9 mouse cellular contexts compared by ENCODE assay signal in genomic region chr4:135120342-135121100, GRCm38 (mm10). TPM values are rescaled to one million over a fixed set of nuclear protein-coding genes. Genes with fewer than 3 reads are reported as not detected.
DNase-seq lines count a peak whose midpoint lies in the region; ATAC-seq and TF ChIP-seq lines count a peak whose summit lies in the region.
"Had no signal": no experiment of that assay in that cellular context is flagged by ENCODE, and none has a peak within 500 bp of the region (broad histone marks: within the 10 kb centered on the region; RNA-seq: fewer than 3 reads in every experiment).

Gene Runx3 (plus strand): TSS chr4:135120652.

- no peak for TF ChIP-seq RAD21 in MEL (IDR thresholded peaks at IDR 0.05; ENCODE audit: low read depth, low read length)

- TF ChIP-seq CTCF in MEL (IDR thresholded peaks at IDR 0.05 in 2 of 3, conservative IDR thresholded peaks at IDR 0.05 in 1 of 3; ENCODE audit: control insufficient read depth in 1 of 3, insufficient read depth in 1 of 3, low read depth in 2 of 3, low read length in 3 of 3, poor library complexity in 1 of 3, severe bottlenecking in 1 of 3), result no peak
- no peak for TF ChIP-seq CTCF in forebrain, postnatal 0 days (IDR thresholded peaks at IDR 0.05; ENCODE audit: low read depth)

- no peak for ATAC-seq in limb, embryonic 12.5 days (ENCODE audit: insufficient number of reproducible peaks, insufficient read depth, low FRiP score, low TSS enrichment, low read depth)
- ATAC-seq in forebrain, postnatal 0 days, result no peak
- ATAC-seq in forebrain, embryonic 12.5 days (ENCODE audit: low FRiP score), result no peak
- no peak for ATAC-seq in midbrain, embryonic 15.5 days (replicated peaks)

- H3K36me3 ChIP-seq in MEL (ENCODE audit: control insufficient read depth in 1 of 2, insufficient read depth in 2 of 2, low read length in 2 of 2), result no peaks in the 10 kb centered on the region
- H3K36me3 ChIP-seq in limb, embryonic 12.5 days, result no peaks in the 10 kb centered on the region
- no peaks in the 10 kb centered on the region for H3K36me3 ChIP-seq in forebrain, postnatal 0 days (ENCODE audit: insufficient read depth)
- no peaks in the 10 kb centered on the region for H3K36me3 ChIP-seq in forebrain, embryonic 12.5 days (replicated peaks)
- no peaks in the 10 kb centered on the region for H3K36me3 ChIP-seq in midbrain, embryonic 15.5 days (replicated peaks)

- H3K27ac ChIP-seq in MEL (ENCODE audit: control insufficient read depth, low read depth, low read length), result 0 out of 2 replicates have a peak within 1 kb of the TSS, but pooled peaks have one; percentile 7
- H3K27ac ChIP-seq in limb, embryonic 12.5 days, result peak within 1 kb of the TSS; percentile 51; the same call in 1 of the 2 replicates
- no peak within 1 kb of the TSS for H3K27ac ChIP-seq in forebrain, postnatal 0 days (ENCODE audit: low read depth, low read length)
- no peak within 1 kb of the TSS for H3K27ac ChIP-seq in forebrain, embryonic 12.5 days
- no peak within 1 kb of the TSS for H3K27ac ChIP-seq in midbrain, embryonic 15.5 days
- H3K27ac ChIP-seq: hindbrain, embryonic 14.5 days had no signal

- TF ChIP-seq POLR2A in MEL (IDR thresholded peaks at IDR 0.05; ENCODE audit: control insufficient read depth in 1 of 2, insufficient read depth in 1 of 2, low read depth in 1 of 2, low read length in 2 of 2, poor library complexity in 1 of 2), result peak; percentile 31 to 66; a peak in 3 of 4 replicates

- DNase-seq in 416B (ENCODE audit: low read depth) (peak; percentile 100), MEL (ENCODE audit: low read depth, low spot score) (peak; percentile 86)
- DNase-seq in natural killer cell, adult 2 months (ENCODE audit: low spot score in 2 of 2), result peak; percentile 92 to 97
- DNase-seq in forebrain, postnatal 0 days, result no peak
- no peak for DNase-seq in right cerebral cortex, postnatal 25 days

- peak within 1 kb of the TSS; percentile 51 to 77 for H3K4me3 ChIP-seq in MEL (ENCODE audit: control insufficient read depth in 1 of 2, insufficient read depth in 1 of 2, low read depth in 2 of 2, low read length in 2 of 2)
- no peak within 1 kb of the TSS for H3K4me3 ChIP-seq in limb, embryonic 12.5 days (replicated peaks)
- no peak within 1 kb of the TSS for H3K4me3 ChIP-seq in forebrain, postnatal 0 days (ENCODE audit: low read depth, low read length)
- H3K4me3 ChIP-seq in forebrain, embryonic 12.5 days (replicated peaks), result no peak within 1 kb of the TSS
- H3K4me3 ChIP-seq in midbrain, embryonic 15.5 days, result no peak within 1 kb of the TSS

- H3K27me3 ChIP-seq in MEL (ENCODE audit: control insufficient read depth in 1 of 2, insufficient read depth in 2 of 2, low read length in 2 of 2), result no peaks in the 10 kb centered on the region
- H3K27me3 ChIP-seq in limb, embryonic 12.5 days, result peaks cover 13% of the 10 kb centered on the region; the same call in 1 of the 2 replicates
- H3K27me3 ChIP-seq in forebrain, postnatal 0 days (ENCODE audit: insufficient read depth, low read length), result no peaks in the 10 kb centered on the region
- no peaks in the 10 kb centered on the region for H3K27me3 ChIP-seq in forebrain, embryonic 12.5 days
- no peaks in the 10 kb centered on the region for H3K27me3 ChIP-seq in midbrain, embryonic 15.5 days (replicated peaks)

- H3K9me3 ChIP-seq in MEL (replicated peaks; ENCODE audit: insufficient read depth, low read length), result no peaks in the 10 kb centered on the region
- H3K9me3 ChIP-seq in limb, embryonic 12.5 days, result no peaks in the 10 kb centered on the region
- no peaks in the 10 kb centered on the region for H3K9me3 ChIP-seq in forebrain, postnatal 0 days (ENCODE audit: low read length)
- H3K9me3 ChIP-seq in forebrain, embryonic 12.5 days, result no peaks in the 10 kb centered on the region
- no peaks in the 10 kb centered on the region for H3K9me3 ChIP-seq in midbrain, embryonic 15.5 days

- peaks cover 0 to 7% of the 10 kb centered on the region in 2 experiments; a peak in 3 of 4 replicates for H3K4me1 ChIP-seq in MEL (ENCODE audit: control insufficient read depth in 1 of 2, insufficient read depth in 2 of 2, low read length in 2 of 2)
- H3K4me1 ChIP-seq in limb, embryonic 12.5 days (replicated peaks), result peaks cover 21% of the 10 kb centered on the region
- H3K4me1 ChIP-seq in forebrain, postnatal 0 days (ENCODE audit: insufficient read depth), result no peaks in the 10 kb centered on the region
- no peaks in the 10 kb centered on the region for H3K4me1 ChIP-seq in forebrain, embryonic 12.5 days
- H3K4me1 ChIP-seq in midbrain, embryonic 15.5 days, result no peaks in the 10 kb centered on the region

- H3K4me2 ChIP-seq in limb, embryonic 12.5 days, result no peak within 1 kb of the TSS
- H3K4me2 ChIP-seq in forebrain, postnatal 0 days (ENCODE audit: low read depth), result no peak within 1 kb of the TSS
- H3K4me2 ChIP-seq in forebrain, embryonic 12.5 days, result no peak within 1 kb of the TSS
- no peak within 1 kb of the TSS for H3K4me2 ChIP-seq in midbrain, embryonic 15.5 days
- H3K4me2 ChIP-seq: hindbrain, embryonic 14.5 days had no signal

- WGBS in limb, embryonic 12.5 days, result 77% methylated on average over 18 of the region's 18 CpGs
- 84% methylated on average over 18 of the region's 18 CpGs for WGBS in forebrain, postnatal 0 days
- 77% methylated on average over 18 of the region's 18 CpGs for WGBS in forebrain, embryonic 12.5 days
- WGBS in midbrain, embryonic 15.5 days, result 81% methylated on average over 18 of the region's 18 CpGs

- TF ChIP-seq EP300 in MEL (IDR thresholded peaks at IDR 0.05; ENCODE audit: low read depth in 1 of 2, low read length in 2 of 2), result no peak

- no peaks in the 10 kb centered on the region; the same call in 1 of the 2 replicates for H3K79me2 ChIP-seq in MEL (ENCODE audit: control insufficient read depth, insufficient read depth, low read length, poor library complexity)

- peak within 1 kb of the TSS; percentile 67 for H3K9ac ChIP-seq in MEL (ENCODE audit: control insufficient read depth, low read depth, low read length, poor library complexity, severe bottlenecking)
- 0 out of 2 replicates have a peak within 1 kb of the TSS, but pooled peaks have one; percentile 34 for H3K9ac ChIP-seq in limb, embryonic 12.5 days (replicated peaks)
- no peak within 1 kb of the TSS for H3K9ac ChIP-seq in forebrain, postnatal 0 days
- no peak within 1 kb of the TSS for H3K9ac ChIP-seq in forebrain, embryonic 12.5 days
- H3K9ac ChIP-seq in midbrain, embryonic 15.5 days, result no peak within 1 kb of the TSS
- H3K9ac ChIP-seq: hindbrain, embryonic 14.5 days had no signal

TF ChIP-seq in MEL, 35 proteins besides CTCF, POLR2A, EP300 and RAD21:
- TF ChIP-seq ZNF384 (IDR thresholded peaks at IDR 0.05; ENCODE audit: low read depth, low read length) (peak; percentile 83), ZC3H11A (IDR thresholded peaks at IDR 0.05; ENCODE audit: low read depth, low read length) (no peak), USF1 (IDR thresholded peaks at IDR 0.05; ENCODE audit: low read depth, low read length) (peak; percentile 84), MXI1 (IDR thresholded peaks at IDR 0.05; ENCODE audit: low read depth, low read length) (0 out of 2 replicates have a peak, but pooled peaks have one; percentile 17), TAL1 (IDR thresholded peaks at IDR 0.05; ENCODE audit: low read length) (0 out of 2 replicates have a peak, but pooled peaks have one; percentile 21), MEF2A (IDR thresholded peaks at IDR 0.05; ENCODE audit: extremely low read depth, insufficient replicate concordance, low read depth, low read length, poor library complexity, severe bottlenecking) (no peak), ETS1 (IDR thresholded peaks at IDR 0.05; ENCODE audit: low read depth, low read length) (0 out of 2 replicates have a peak, but pooled peaks have one; percentile 22)
TF ChIP-seq in MEL: peak in this region for 5.

RNA-seq across cellular contexts. Expression of gene Runx3, which starts in this region (rescaled TPM):
- 3.7 and 4.3 TPM in 2 replicates for total RNA-seq in MEL (2012; rRNA removed)
- 10 to 100 TPM in 1 of 2 experiments, not detected in 1; 29.2 TPM for polyA plus RNA-seq in MEL (2012; ENCODE audit: insufficient read depth in 1 of 2, insufficient read length in 2 of 2, low read depth in 1 of 2, low replicate concordance in 2 of 2, missing spikeins in 1 of 2)
- polyA plus RNA-seq in limb, embryonic 12.5 days (2016; fragmentation: Nextera tagmentation; extraction: Ambion mirVana), result 1.5 and 2.0 TPM in 2 replicates
- total RNA-seq in forebrain, postnatal 0 days (2014; rRNA removed), result not detected in 2 replicates
- polyA plus RNA-seq in forebrain, postnatal 0 days (2015; fragmentation: Nextera tagmentation; extraction: Ambion mirVana), result not detected in 2 replicates
- polyA plus RNA-seq in forebrain, embryonic 12.5 days (2016; fragmentation: Nextera tagmentation; extraction: Ambion mirVana), result 0.05 and 0.09 TPM in 2 replicates
- not detected in 2 replicates for polyA plus RNA-seq in midbrain, embryonic 15.5 days (2015; fragmentation: Nextera tagmentation; extraction: Ambion mirVana)
- polyA plus RNA-seq: hindbrain, embryonic 14.5 days had no signal

Comparison
In these comparisons a context has a peak if more than half of its experiments do, and no peak if none do; other contexts are left out.
1. DNase-seq: peak in 416B (single experiment), MEL (single experiment) and natural killer cell, adult 2 months (2 of 2); none in forebrain, postnatal 0 days (single experiment) and right cerebral cortex, postnatal 25 days (single experiment).
2. H3K27ac ChIP-seq: peak in MEL (single experiment) and limb, embryonic 12.5 days (single experiment); none in forebrain, postnatal 0 days (single experiment), forebrain, embryonic 12.5 days (single experiment) and midbrain, embryonic 15.5 days (single experiment).
3. H3K4me3 ChIP-seq: peak in MEL (2 of 2); none in limb, embryonic 12.5 days (single experiment), forebrain, postnatal 0 days (single experiment), forebrain, embryonic 12.5 days (single experiment) and midbrain, embryonic 15.5 days (single experiment).
4. H3K9ac ChIP-seq: peak in MEL (single experiment) and limb, embryonic 12.5 days (single experiment); none in forebrain, postnatal 0 days (single experiment), forebrain, embryonic 12.5 days (single experiment) and midbrain, embryonic 15.5 days (single experiment).